Mouse (Mus musculus) megakaryocyte progenitor cell, adult 5-6 weeks (primary cell): ENCODE measurements around the gene Psma6. TPM values are rescaled to one million over a fixed set of nuclear protein-coding genes. Genes with fewer than 3 reads are reported as not detected.
"Not testable (repeated sequence)": the region's sequence is repeated elsewhere in the genome, so short reads cannot be mapped to it uniquely, and the experiment has no call there.

Experiments
- ATAC-seq: replicated peaks from 2 replicates; pipeline ENCODE4 v1.8.0; 2016; ENCODE audit warnings: mild to moderate bottlenecking, moderate TSS enrichment, inconsistent platforms; ENCODE audit not compliant: poor library complexity
- total RNA-seq, 2 experiments: library from RNA; stranded (forward) in 1 of 2; stranded (reverse) in 1 of 2; fragments of 157-497, 149-512 nt in 1 of 2; fragments of 200-1000 nt in 1 of 2; gene quantifications; 2 replicates each; pipeline versions ENCODE4 v1.2.3 to v1.2.4; 2015 to 2017

Psma6 gene
- total RNA-seq (2015) = 372 and 397 TPM in 2 replicates
- total RNA-seq (2017) = 362 TPM in 2 replicates

- ATAC-seq = no peak
Measured at GRCm38 (mm10) chr12:55384023-55384749, at the start of gene Psma6. TSS of gene Psma6 (plus strand) at chr12:55384222.

GRCm38 (mm10) chr12:55338490-55338889, 45.5 kb upstream of the Psma6 start:
- not testable (repeated sequence) for ATAC-seq

- ATAC-seq = peak; percentile 19; the same call in 1 of the 2 replicates
Measured at GRCm38 (mm10) chr12:55343045-55343444, 41.0 kb upstream of the Psma6 start.

GRCm38 (mm10) chr12:55343998-55344397, 40.0 kb upstream of the Psma6 start:
- ATAC-seq = no peak

GRCm38 (mm10) chr12:55344583-55344982, 39.4 kb upstream of the Psma6 start:
- peak; percentile 80 for ATAC-seq

- no peak for ATAC-seq
Measured at GRCm38 (mm10) chr12:55353423-55353822, 30.6 kb upstream of the Psma6 start.

GRCm38 (mm10) chr12:55354904-55355303, 29.1 kb upstream of the Psma6 start:
- ATAC-seq = peak; percentile 91

GRCm38 (mm10) chr12:55357303-55357702, 26.7 kb upstream of the Psma6 start:
- no peak for ATAC-seq

GRCm38 (mm10) chr12:55360929-55361328, 23.1 kb upstream of the Psma6 start:
- peak; percentile 96 for ATAC-seq

GRCm38 (mm10) chr12:55365083-55365482, 18.9 kb upstream of the Psma6 start:
- ATAC-seq = no peak

- peak; percentile 46; the same call in 1 of the 2 replicates for ATAC-seq
Measured at GRCm38 (mm10) chr12:55372424-55373055, 11.5 kb upstream of the Psma6 start.

GRCm38 (mm10) chr12:55376956-55377609, 6.9 kb upstream of the Psma6 start:
- no peak for ATAC-seq

GRCm38 (mm10) chr12:55377610-55377980, 6.4 kb upstream of the Psma6 start:
- no peak for ATAC-seq

- no peak for ATAC-seq
Measured at GRCm38 (mm10) chr12:55384826-55385225, 804 bp downstream of the Psma6 start.

GRCm38 (mm10) chr12:55385931-55386330, 1.9 kb downstream of the Psma6 start:
- ATAC-seq = no peak

GRCm38 (mm10) chr12:55386456-55386855, 2.4 kb downstream of the Psma6 start:
- no peak for ATAC-seq

- ATAC-seq = peak; percentile 9
Measured at GRCm38 (mm10) chr12:55387083-55387787, 3.2 kb downstream of the Psma6 start.

- ATAC-seq = no peak
Measured at GRCm38 (mm10) chr12:55387788-55388465, 3.9 kb downstream of the Psma6 start.

- peak; percentile 54 for ATAC-seq
Measured at GRCm38 (mm10) chr12:55388478-55388877, 4.5 kb downstream of the Psma6 start.
